Mouse (Mus musculus) E14TG2a.4 (cell line): Measurements from ENCODE around the gene Hmgb2.

Experiments
- CTCF ChIP-seq: conservative IDR thresholded peaks from 2 replicates; pipeline ENCODE4 v1.5.1; 2014; ENCODE audit warnings: low read length
- NANOG ChIP-seq: IDR thresholded peaks from 2 replicates; pipeline ENCODE4 v1.6.1; 2014; ENCODE audit warnings: borderline replicate concordance, low read length, mixed read lengths
- POU5F1 ChIP-seq: IDR thresholded peaks from 2 replicates; pipeline ENCODE4 v1.6.1; 2014; ENCODE audit warnings: low read length, borderline replicate concordance

DNA sequence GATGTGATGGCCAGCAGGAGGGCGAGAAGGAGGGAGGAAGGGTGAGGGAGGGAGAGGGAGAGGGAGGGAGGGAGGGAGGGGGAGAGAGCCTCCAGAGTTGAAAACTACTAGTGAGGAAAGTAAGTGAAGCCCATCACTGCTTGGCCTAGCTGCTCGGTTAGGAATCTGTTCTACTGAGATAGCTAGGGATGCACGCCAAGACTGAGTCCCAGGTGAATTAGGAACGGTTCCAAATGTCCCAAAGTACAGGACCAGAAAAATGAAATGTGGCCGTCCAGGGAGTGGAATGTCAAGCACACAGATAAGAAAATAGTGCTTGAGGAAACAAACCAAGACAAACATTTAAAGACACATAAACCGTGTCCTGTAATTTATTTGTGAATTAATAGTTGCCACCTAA is 53.3 kb downstream of the Hmgb2 start:
- TF ChIP-seq CTCF (no peak), NANOG (no peak), POU5F1 (no peak)
